Mouse (Mus musculus) heart, adult 2 months (tissue): Measurements from ENCODE around the gene Pelp1.

Source experiments
- CTCF ChIP-seq: fragments of 200-600 bp; IDR thresholded peaks from 2 replicates; pipeline ENCODE4 v1.8.1; 2022; ENCODE audit warnings: antibody characterized with exemption, mild to moderate bottlenecking, moderate library complexity
- EP300 ChIP-seq: fragments of 200-500 bp; IDR thresholded peaks from 2 replicates; pipeline ENCODE4 v1.6.1; 2011; ENCODE audit warnings: low read depth, low read length, control low read depth; ENCODE audit not compliant: insufficient read depth
- POLR2A ChIP-seq: fragments of 200-500 bp; IDR thresholded peaks from 2 replicates; pipeline ENCODE4 v1.6.1; 2011; ENCODE audit warnings: mild to moderate bottlenecking, low read depth, low read length, control low read depth; ENCODE audit not compliant: insufficient read depth

- TF ChIP-seq CTCF, result no peak; the same call in 1 of the 2 replicates
- no peak for TF ChIP-seq POLR2A
- no peak for TF ChIP-seq EP300
These were observed 4.1 kb upstream of the Pelp1 start for GRCm38 (mm10) chr11:70413961-70414360.
